Mouse (Mus musculus): ENCODE results near the gene Trim8. TPM values are rescaled to one million over a fixed set of nuclear protein-coding genes. Genes with fewer than 3 reads are reported as not detected.

Trim8 gene
- polyA plus RNA-seq, 1 experiment from 2014 or later, result 17.8 TPM

- H3K36me3 ChIP-seq (replicated peaks; ENCODE audit: control insufficient read depth, insufficient read depth, low read depth, low read length), result no peaks in the 10 kb centered on the region
- no peak for ATAC-seq (replicated peaks; ENCODE audit: insufficient number of reproducible peaks, low FRiP score, low TSS enrichment, low read depth)
- DNase-seq (ENCODE audit: low spot score), result no peak
- H3K4me3 ChIP-seq (ENCODE audit: low read depth, low read length), result no peak overlapping the region
- H3K9ac ChIP-seq (replicated peaks; ENCODE audit: low read length), result no peak overlapping the region
- no peaks in the 10 kb centered on the region for H3K9me3 ChIP-seq (replicated peaks; ENCODE audit: control insufficient read depth, low read length)
- peaks cover 3% of the 10 kb centered on the region for H3K4me1 ChIP-seq (ENCODE audit: control insufficient read depth, insufficient read depth, low read length)
- H3K27ac ChIP-seq (replicated peaks; ENCODE audit: low read depth, low read length), result no peak overlapping the region
- WGBS, result 92% methylated on average over 9 of the region's 9 CpGs
- no peak overlapping the region for H3K4me2 ChIP-seq (ENCODE audit: low read depth, low read length)
- no peaks in the 10 kb centered on the region for H3K27me3 ChIP-seq (ENCODE audit: control insufficient read depth, insufficient read depth, low read length)
Measured at GRCm38 (mm10) chr19:46537357-46537756, 35.9 kb downstream of the Trim8 start.

- no peak overlapping the region for H3K4me2 ChIP-seq (ENCODE audit: low read depth, low read length)
- 87% methylated on average over 6 of the region's 6 CpGs for WGBS
- no peaks in the 10 kb centered on the region for H3K9me3 ChIP-seq (replicated peaks; ENCODE audit: control insufficient read depth, low read length)
- 0 out of 2 replicates have a peak, but pooled peaks cover 4% of the 10 kb centered on the region for H3K36me3 ChIP-seq (replicated peaks; ENCODE audit: control insufficient read depth, insufficient read depth, low read depth, low read length)
- DNase-seq (ENCODE audit: low spot score), result no peak
- H3K9ac ChIP-seq (replicated peaks; ENCODE audit: low read length), result no peak overlapping the region
- H3K4me1 ChIP-seq (ENCODE audit: control insufficient read depth, insufficient read depth, low read length), result peaks cover 2% of the 10 kb centered on the region; the same call in 1 of the 2 replicates
- no peak overlapping the region for H3K27ac ChIP-seq (replicated peaks; ENCODE audit: low read depth, low read length)
- H3K27me3 ChIP-seq (ENCODE audit: control insufficient read depth, insufficient read depth, low read length), result no peaks in the 10 kb centered on the region
- H3K4me3 ChIP-seq (ENCODE audit: low read depth, low read length), result no peak overlapping the region
- ATAC-seq (replicated peaks; ENCODE audit: insufficient number of reproducible peaks, low FRiP score, low TSS enrichment, low read depth), result no peak
Measured at GRCm38 (mm10) chr19:46538213-46538612, 36.7 kb downstream of the Trim8 start.

GRCm38 (mm10) chr19:46542750-46543149, 41.2 kb downstream of the Trim8 start:
- no peak overlapping the region for H3K9ac ChIP-seq (replicated peaks; ENCODE audit: low read length)
- no peak overlapping the region for H3K4me3 ChIP-seq (ENCODE audit: low read depth, low read length)
- no peak for ATAC-seq (replicated peaks; ENCODE audit: insufficient number of reproducible peaks, low FRiP score, low TSS enrichment, low read depth)
- no peaks in the 10 kb centered on the region for H3K27me3 ChIP-seq (ENCODE audit: control insufficient read depth, insufficient read depth, low read length)
- WGBS, result 84% methylated on average over 8 of the region's 8 CpGs
- 0 out of 2 replicates have a peak, but pooled peaks cover 4% of the 10 kb centered on the region for H3K36me3 ChIP-seq (replicated peaks; ENCODE audit: control insufficient read depth, insufficient read depth, low read depth, low read length)
- H3K4me2 ChIP-seq (ENCODE audit: low read depth, low read length), result no peak overlapping the region
- no peaks in the 10 kb centered on the region for H3K9me3 ChIP-seq (replicated peaks; ENCODE audit: control insufficient read depth, low read length)
- no peaks in the 10 kb centered on the region for H3K4me1 ChIP-seq (ENCODE audit: control insufficient read depth, insufficient read depth, low read length)
- no peak overlapping the region for H3K27ac ChIP-seq (replicated peaks; ENCODE audit: low read depth, low read length)
- no peak for DNase-seq (ENCODE audit: low spot score)

GRCm38 (mm10) chr19:46547565-46547964, 46.1 kb downstream of the Trim8 start:
- Histone ChIP-seq H3K27ac (replicated peaks; ENCODE audit: low read depth, low read length) (no peak overlapping the region), H3K27me3 (ENCODE audit: control insufficient read depth, insufficient read depth, low read length) (no peaks in the 10 kb centered on the region), H3K9me3 (replicated peaks; ENCODE audit: control insufficient read depth, low read length) (no peaks in the 10 kb centered on the region), H3K9ac (replicated peaks; ENCODE audit: low read length) (no peak overlapping the region), H3K36me3 (replicated peaks; ENCODE audit: control insufficient read depth, insufficient read depth, low read depth, low read length) (peaks cover 19% of the 10 kb centered on the region), H3K4me1 (ENCODE audit: control insufficient read depth, insufficient read depth, low read length) (no peaks in the 10 kb centered on the region), H3K4me2 (ENCODE audit: low read depth, low read length) (no peak overlapping the region), H3K4me3 (ENCODE audit: low read depth, low read length) (no peak overlapping the region)
- DNase-seq (ENCODE audit: low spot score), result no peak
- no peak for ATAC-seq (replicated peaks; ENCODE audit: insufficient number of reproducible peaks, low FRiP score, low TSS enrichment, low read depth)
- 89% methylated on average over 6 of the region's 6 CpGs for WGBS

- no peak overlapping the region for H3K4me2 ChIP-seq (ENCODE audit: low read depth, low read length)
- H3K4me1 ChIP-seq (ENCODE audit: control insufficient read depth, insufficient read depth, low read length), result no peaks in the 10 kb centered on the region
- WGBS, result 81% methylated on average over 10 of the region's 10 CpGs
- ATAC-seq (replicated peaks; ENCODE audit: insufficient number of reproducible peaks, low FRiP score, low TSS enrichment, low read depth), result no peak
- H3K27ac ChIP-seq (replicated peaks; ENCODE audit: low read depth, low read length), result no peak overlapping the region
- no peak overlapping the region for H3K9ac ChIP-seq (replicated peaks; ENCODE audit: low read length)
- DNase-seq (ENCODE audit: low spot score), result no peak
- H3K9me3 ChIP-seq (replicated peaks; ENCODE audit: control insufficient read depth, low read length), result no peaks in the 10 kb centered on the region
- H3K4me3 ChIP-seq (ENCODE audit: low read depth, low read length), result no peak overlapping the region
- no peaks in the 10 kb centered on the region for H3K27me3 ChIP-seq (ENCODE audit: control insufficient read depth, insufficient read depth, low read length)
- peaks cover 16% of the 10 kb centered on the region for H3K36me3 ChIP-seq (replicated peaks; ENCODE audit: control insufficient read depth, insufficient read depth, low read depth, low read length)
Measured at GRCm38 (mm10) chr19:46548110-46548509, 46.6 kb downstream of the Trim8 start.

- no peak overlapping the region for H3K9ac ChIP-seq (replicated peaks; ENCODE audit: low read length)
- H3K27ac ChIP-seq (replicated peaks; ENCODE audit: low read depth, low read length), result no peak overlapping the region
- peaks cover 16% of the 10 kb centered on the region for H3K36me3 ChIP-seq (replicated peaks; ENCODE audit: control insufficient read depth, insufficient read depth, low read depth, low read length)
- H3K4me2 ChIP-seq (ENCODE audit: low read depth, low read length), result no peak overlapping the region
- WGBS, result 94% methylated on average over 4 of the region's 4 CpGs
- no peaks in the 10 kb centered on the region for H3K9me3 ChIP-seq (replicated peaks; ENCODE audit: control insufficient read depth, low read length)
- no peak for ATAC-seq (replicated peaks; ENCODE audit: insufficient number of reproducible peaks, low FRiP score, low TSS enrichment, low read depth)
- H3K27me3 ChIP-seq (ENCODE audit: control insufficient read depth, insufficient read depth, low read length), result no peaks in the 10 kb centered on the region
- H3K4me3 ChIP-seq (ENCODE audit: low read depth, low read length), result no peak overlapping the region
- no peak for DNase-seq (ENCODE audit: low spot score)
- no peaks in the 10 kb centered on the region for H3K4me1 ChIP-seq (ENCODE audit: control insufficient read depth, insufficient read depth, low read length)
Measured at GRCm38 (mm10) chr19:46550385-46550784, 48.9 kb downstream of the Trim8 start.

GRCm38 (mm10) chr19:46552496-46552895, 51.0 kb downstream of the Trim8 start:
- peaks cover 16% of the 10 kb centered on the region for H3K36me3 ChIP-seq (replicated peaks; ENCODE audit: control insufficient read depth, insufficient read depth, low read depth, low read length)
- DNase-seq (ENCODE audit: low spot score), result no peak
- no peak for ATAC-seq (replicated peaks; ENCODE audit: insufficient number of reproducible peaks, low FRiP score, low TSS enrichment, low read depth)
- no peak overlapping the region for H3K27ac ChIP-seq (replicated peaks; ENCODE audit: low read depth, low read length)
- no peaks in the 10 kb centered on the region for H3K4me1 ChIP-seq (ENCODE audit: control insufficient read depth, insufficient read depth, low read length)
- H3K9me3 ChIP-seq (replicated peaks; ENCODE audit: control insufficient read depth, low read length), result no peaks in the 10 kb centered on the region
- no peaks in the 10 kb centered on the region for H3K27me3 ChIP-seq (ENCODE audit: control insufficient read depth, insufficient read depth, low read length)
- 87% methylated on average over 3 of the region's 4 CpGs for whole genome bisulfite sequencing
- no peak overlapping the region for H3K4me3 ChIP-seq (ENCODE audit: low read depth, low read length)
- no peak overlapping the region for H3K9ac ChIP-seq (replicated peaks; ENCODE audit: low read length)
- no peak overlapping the region for H3K4me2 ChIP-seq (ENCODE audit: low read depth, low read length)

GRCm38 (mm10) chr19:46553541-46553955, 52.0 kb downstream of the Trim8 start:
- H3K4me3 ChIP-seq (ENCODE audit: low read depth, low read length), result no peak overlapping the region
- no peak overlapping the region for H3K9ac ChIP-seq (replicated peaks; ENCODE audit: low read length)
- no peaks in the 10 kb centered on the region for H3K27me3 ChIP-seq (ENCODE audit: control insufficient read depth, insufficient read depth, low read length)
- ATAC-seq (replicated peaks; ENCODE audit: insufficient number of reproducible peaks, low FRiP score, low TSS enrichment, low read depth) (no peak), DNase-seq (ENCODE audit: low spot score) (no peak)
- H3K4me2 ChIP-seq (ENCODE audit: low read depth, low read length), result no peak overlapping the region
- 87% methylated on average over 11 of the region's 11 CpGs for WGBS
- H3K27ac ChIP-seq (replicated peaks; ENCODE audit: low read depth, low read length), result no peak overlapping the region
- no peaks in the 10 kb centered on the region for H3K4me1 ChIP-seq (ENCODE audit: control insufficient read depth, insufficient read depth, low read length)
- H3K9me3 ChIP-seq (replicated peaks; ENCODE audit: control insufficient read depth, low read length), result no peaks in the 10 kb centered on the region
- peaks cover 16% of the 10 kb centered on the region for H3K36me3 ChIP-seq (replicated peaks; ENCODE audit: control insufficient read depth, insufficient read depth, low read depth, low read length)
